Mouse (Mus musculus) macrophage (primary cell): ENCODE data around the gene Tmem208. TPM values are rescaled to one million over a fixed set of nuclear protein-coding genes. Genes with fewer than 3 reads are reported as not detected.

ENCODE experiments used
- H3K27ac ChIP-seq: fragments of 350-480 bp; formaldehyde crosslinking; 2 replicates; pipeline ENCODE4 v1.9.0; 2021
- H3K36me3 ChIP-seq: fragments of 350-480 bp; formaldehyde crosslinking; 2 replicates; pipeline ENCODE4 v1.9.0; 2021; ENCODE audit errors: inconsistent target
- H3K4me3 ChIP-seq: fragments of 350-480 bp; formaldehyde crosslinking; 2 replicates; pipeline ENCODE4 v1.9.0; 2021; ENCODE audit errors: inconsistent target
- H3K79me2 ChIP-seq: fragments of 350-480 bp; formaldehyde crosslinking; 2 replicates; pipeline ENCODE4 v1.9.0; 2021; ENCODE audit errors: inconsistent target
- WGBS: methylation state at CpG from one replicate; pipeline ENCODE4 v1.1.7; 2026; ENCODE audit warnings: inconsistent platforms; ENCODE audit not compliant: missing documents; 5-methylcytosine and 5-hydroxymethylcytosine counted together
- polyA plus RNA-seq: library from polyadenylated mRNA; stranded (reverse); fragments of 250-400 nt; gene quantifications from 3 replicates; pipeline ENCODE4 v1.2.4, GENCODE M21; 2018; ENCODE audit warnings: inconsistent platforms

Tmem208 gene
- polyA plus RNA-seq, 1 experiment from 2014 or later = 19.5 TPM

DNA sequence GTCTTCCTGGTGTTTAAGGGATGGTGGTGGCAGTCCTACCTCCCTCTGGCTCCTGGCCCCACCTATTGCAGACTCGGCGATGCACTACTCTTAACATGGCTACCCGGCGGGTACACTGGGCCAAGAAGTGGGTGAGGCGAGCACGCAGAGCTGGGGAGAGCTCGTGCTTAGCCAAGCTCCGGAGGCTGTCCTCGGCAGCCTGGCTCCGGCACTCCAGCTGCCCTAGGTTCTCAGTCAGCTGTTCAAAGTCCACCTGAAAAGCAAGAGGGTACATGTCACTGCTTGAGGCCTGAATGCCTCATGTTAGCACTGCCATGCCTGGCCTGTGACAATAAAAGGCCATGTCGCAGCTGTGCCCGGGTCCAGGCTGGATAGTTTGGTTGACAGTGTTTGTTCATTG is 4.2 kb downstream of the Tmem208 start:
- peaks cover 61% of the 10 kb centered on the region for H3K36me3 ChIP-seq
- no peak overlapping the region for H3K27ac ChIP-seq
- WGBS = 96% methylated on average over 12 of the region's 12 CpGs

GRCm38 (mm10) chr8:105331469-105331868 is 5.3 kb downstream of the Tmem208 start:
- peaks cover 24% of the 10 kb centered on the region for H3K79me2 ChIP-seq
- H3K27ac ChIP-seq = no peak overlapping the region
- 96% methylated on average over 20 of the region's 22 CpGs for WGBS
- H3K4me3 ChIP-seq = no peak overlapping the region
- H3K36me3 ChIP-seq = peaks cover 73% of the 10 kb centered on the region

More for the DNA sequence above, 4.2 kb downstream of the Tmem208 start:
- peaks cover 29% of the 10 kb centered on the region for H3K79me2 ChIP-seq
- H3K4me3 ChIP-seq = no peak overlapping the region

GRCm38 (mm10) chr8:105331931-105332330 is 5.8 kb downstream of the Tmem208 start:
- H3K27ac ChIP-seq = no peak overlapping the region
- no peak overlapping the region for H3K4me3 ChIP-seq
- H3K36me3 ChIP-seq = peaks cover 77% of the 10 kb centered on the region
- WGBS = 92% methylated on average over 9 of the region's 9 CpGs
- peaks cover 20% of the 10 kb centered on the region for H3K79me2 ChIP-seq

DNA sequence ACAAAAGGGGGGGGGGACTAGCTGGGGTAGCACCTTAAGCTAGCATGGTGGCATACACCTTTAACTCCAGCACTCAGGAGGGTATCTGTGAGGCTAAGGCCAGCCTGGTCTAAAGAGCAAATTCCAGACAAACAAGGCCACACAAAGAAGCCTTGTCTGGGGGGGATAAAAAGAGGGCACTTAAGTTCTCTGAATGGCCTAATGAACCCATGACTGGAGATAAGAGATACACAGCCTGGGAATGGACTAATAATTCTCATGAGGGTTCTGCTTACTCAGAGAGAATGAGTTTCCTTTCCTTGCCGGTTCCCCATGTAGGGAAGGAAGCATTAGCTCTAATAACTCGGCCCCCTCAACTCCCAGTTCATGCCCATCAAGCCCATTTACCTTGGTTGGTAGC is 6.4 kb downstream of the Tmem208 start:
- Histone ChIP-seq H3K27ac (no peak overlapping the region), H3K4me3 (no peak overlapping the region), H3K36me3 (peaks cover 83% of the 10 kb centered on the region), H3K79me2 (peaks cover 14% of the 10 kb centered on the region)
- WGBS = 89% methylated on average over 2 of the region's 2 CpGs

DNA sequence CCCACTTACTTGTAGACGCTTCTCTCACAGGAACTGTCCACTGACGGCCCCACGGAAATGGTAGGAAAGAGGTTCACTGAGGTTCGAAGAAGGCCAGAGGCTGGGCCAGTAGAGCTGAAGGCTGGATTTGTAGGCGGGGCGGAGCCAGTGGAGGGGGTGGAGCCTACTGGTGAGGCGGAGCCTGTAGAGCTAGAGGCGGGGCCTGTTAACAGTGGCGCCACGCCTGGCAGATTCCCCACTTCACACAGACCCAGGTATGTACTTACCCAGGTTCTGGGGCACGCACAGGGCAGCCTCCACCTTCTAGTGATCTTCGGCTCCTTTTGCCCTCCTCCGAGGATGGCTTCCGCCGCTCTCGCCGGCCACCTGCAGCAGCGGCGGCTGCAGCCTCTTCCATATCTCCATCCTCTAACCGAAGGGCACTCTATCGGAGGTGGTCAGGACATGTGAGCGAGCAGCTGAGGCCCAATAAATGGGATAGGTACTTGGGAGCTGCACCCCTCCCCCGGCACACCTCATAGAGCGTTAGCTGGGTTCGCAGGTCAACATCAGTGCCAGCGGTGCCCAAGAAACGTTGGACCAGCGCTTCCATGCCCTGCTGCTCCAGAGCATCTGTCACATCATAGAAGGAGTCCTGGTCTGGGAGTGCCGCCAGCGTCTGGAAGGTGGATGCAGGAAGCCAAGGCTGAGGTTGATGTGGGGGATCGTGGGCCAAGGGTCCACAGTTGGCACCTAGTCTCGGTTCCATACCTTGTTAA is 10.4 kb downstream of the Tmem208 start:
- 97% methylated on average over 32 of the region's 32 CpGs for WGBS
- Histone ChIP-seq H3K4me3 (no peak overlapping the region), H3K79me2 (peaks cover 15% of the 10 kb centered on the region; the same call in 1 of the 2 replicates), H3K27ac (no peak overlapping the region), H3K36me3 (peaks cover 55% of the 10 kb centered on the region)

DNA sequence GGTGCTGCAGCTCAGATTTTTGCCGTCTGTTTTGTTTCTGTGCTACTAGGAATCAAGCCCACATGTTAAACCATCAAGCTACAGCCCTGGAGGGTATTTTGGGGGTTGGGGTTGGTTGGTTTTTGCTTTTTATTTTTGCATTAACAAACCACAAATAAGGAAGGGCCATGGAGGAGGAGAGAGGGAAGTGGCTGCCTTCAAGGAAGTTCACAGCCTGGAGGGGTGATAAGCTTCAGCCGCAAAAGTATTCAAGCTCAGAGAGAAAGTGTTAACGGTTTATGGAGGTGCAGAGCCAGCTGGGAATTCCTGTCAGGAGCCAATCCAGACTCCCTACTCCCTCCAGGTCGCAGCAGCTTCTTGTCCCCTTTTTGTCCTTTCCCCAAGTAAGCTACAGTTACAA is 12.8 kb downstream of the Tmem208 start:
- Histone ChIP-seq H3K79me2 (peaks cover 39% of the 10 kb centered on the region), H3K27ac (peak overlapping the region; percentile 63), H3K4me3 (no peak overlapping the region), H3K36me3 (peaks cover 39% of the 10 kb centered on the region)
- WGBS = 3% methylated on average over 4 of the region's 4 CpGs

GRCm38 (mm10) chr8:105339886-105340635 is 13.9 kb downstream of the Tmem208 start:
- H3K4me3 ChIP-seq = no peak overlapping the region
- 47% methylated on average over 6 of the region's 6 CpGs for WGBS

GRCm38 (mm10) chr8:105341399-105341798 is 15.2 kb downstream of the Tmem208 start:
- Histone ChIP-seq H3K4me3 (no peak overlapping the region), H3K27ac (no peak overlapping the region), H3K79me2 (peaks cover 54% of the 10 kb centered on the region), H3K36me3 (peaks cover 14% of the 10 kb centered on the region)
- WGBS = 94% methylated on average over 8 of the region's 8 CpGs

More at GRCm38 (mm10) chr8:105339886-105340635, 13.9 kb downstream of the Tmem208 start:
- Histone ChIP-seq H3K36me3 (peaks cover 28% of the 10 kb centered on the region), H3K27ac (peak overlapping the region; percentile 63), H3K79me2 (peaks cover 49% of the 10 kb centered on the region)

DNA sequence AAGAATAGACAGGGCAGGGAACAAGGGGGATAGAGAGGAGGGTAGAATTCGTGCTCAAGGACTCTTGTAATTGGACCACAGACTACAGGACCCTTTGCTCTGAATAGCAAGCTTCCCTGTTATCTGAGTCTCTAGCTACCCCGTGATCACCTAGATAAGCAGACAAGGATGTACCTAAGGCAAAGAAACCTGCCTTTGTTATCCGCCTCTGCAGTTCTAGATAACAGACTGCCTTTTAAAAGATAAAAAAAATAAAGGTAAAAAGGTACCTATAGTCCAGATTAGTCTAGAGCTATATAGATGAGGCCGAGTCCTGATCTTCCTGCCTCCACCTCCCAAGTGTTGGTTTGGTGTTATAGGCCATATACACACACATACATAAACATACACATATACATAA is 16.6 kb downstream of the Tmem208 start:
- H3K36me3 ChIP-seq = peaks cover under 1% of the 10 kb centered on the region; the same call in 1 of the 2 replicates
- H3K4me3 ChIP-seq = no peak overlapping the region
- no peak overlapping the region for H3K27ac ChIP-seq
- H3K79me2 ChIP-seq = peaks cover 67% of the 10 kb centered on the region
- WGBS = 94% methylated on average over 4 of the region's 4 CpGs

DNA sequence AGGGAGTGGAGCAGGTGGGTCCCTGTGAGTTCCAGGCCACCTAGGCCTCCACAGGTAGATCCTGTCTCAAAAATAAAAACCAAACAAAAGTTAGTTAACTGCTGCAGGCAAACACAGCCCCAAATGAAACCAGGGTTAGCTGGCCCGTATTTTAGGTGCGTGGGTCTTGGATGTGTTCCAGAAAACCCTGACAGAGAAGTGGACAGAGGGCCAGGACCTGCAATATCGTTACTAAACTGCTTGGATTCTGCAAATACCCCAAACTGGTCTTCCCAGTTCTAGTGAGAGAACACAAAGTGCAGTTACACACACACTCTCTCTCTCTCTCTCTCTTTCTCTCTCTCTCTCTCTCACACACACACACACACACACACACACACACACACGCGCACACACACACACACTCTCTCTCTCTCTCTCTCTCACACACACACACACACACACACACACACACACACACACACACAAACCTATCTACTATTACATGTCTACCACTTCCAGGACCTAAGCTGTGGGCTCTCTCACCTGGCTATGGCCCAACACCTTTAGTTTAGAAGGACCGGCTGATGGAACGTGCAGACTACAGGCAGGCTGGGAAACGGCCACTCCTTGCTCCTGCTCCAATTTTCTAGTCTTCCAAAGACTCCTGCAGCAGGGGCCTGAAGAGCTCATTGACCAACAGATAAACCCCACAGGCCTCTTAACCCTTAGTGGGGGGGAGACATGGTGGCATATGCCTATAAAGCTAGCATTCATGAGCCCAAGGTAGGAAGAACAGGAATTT is 17.8 kb downstream of the Tmem208 start:
- H3K36me3 ChIP-seq = no peaks in the 10 kb centered on the region
- H3K27ac ChIP-seq = no peak overlapping the region
- no peak overlapping the region for H3K4me3 ChIP-seq
- peaks cover 62% of the 10 kb centered on the region for H3K79me2 ChIP-seq
- WGBS = 79% methylated on average over 6 of the region's 8 CpGs

GRCm38 (mm10) chr8:105345061-105345975 is 19.2 kb downstream of the Tmem208 start:
- H3K27ac ChIP-seq = peak overlapping the region; percentile 79
- peaks cover 62% of the 10 kb centered on the region for H3K79me2 ChIP-seq
- 16% methylated on average over 6 of the region's 7 CpGs for WGBS
- no peak overlapping the region for H3K4me3 ChIP-seq
- no peaks in the 10 kb centered on the region for H3K36me3 ChIP-seq

DNA sequence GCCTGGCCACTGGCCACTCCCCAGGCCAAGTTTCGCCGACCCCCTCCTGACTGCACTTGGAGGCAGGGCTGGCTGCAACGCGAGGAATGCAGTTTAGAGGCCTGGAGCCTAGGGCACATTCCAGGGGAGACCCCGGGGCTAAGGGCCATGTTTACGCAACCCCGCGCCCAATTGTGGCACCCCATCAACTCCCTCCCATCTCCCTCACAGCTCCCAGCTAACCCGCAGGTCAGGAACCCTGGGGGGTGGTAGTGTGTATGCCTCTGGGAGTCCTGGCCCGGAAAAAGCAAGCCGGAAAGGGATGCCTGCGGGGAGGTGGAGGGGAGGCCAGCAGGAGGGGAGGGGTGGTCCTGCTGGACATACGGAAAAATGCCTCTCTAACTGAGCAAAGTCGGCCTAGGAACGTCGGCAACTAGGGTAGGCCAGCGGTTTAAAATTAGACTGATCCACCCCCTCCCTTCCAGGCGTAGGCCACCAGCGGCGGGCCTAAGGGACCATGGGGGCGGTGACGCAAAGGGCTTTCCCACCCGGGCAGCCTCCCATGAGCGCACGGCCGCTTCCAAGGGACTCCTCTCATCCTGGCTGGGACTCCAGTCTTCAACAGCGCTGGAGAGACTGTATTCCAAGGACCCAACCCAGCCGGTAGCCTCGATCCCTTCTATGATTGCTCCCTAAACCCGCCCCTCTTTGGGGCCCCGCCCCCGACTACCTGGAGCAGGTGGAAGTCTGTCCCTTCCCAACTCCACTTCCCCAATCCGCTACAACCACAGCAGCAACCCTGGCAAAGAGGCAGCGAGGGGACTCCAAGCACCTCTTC is 20.7 kb downstream of the Tmem208 start:
- peaks cover 49% of the 10 kb centered on the region for H3K79me2 ChIP-seq
- peak overlapping the region; percentile 79 for H3K27ac ChIP-seq
- WGBS = 6% methylated on average over 34 of the region's 34 CpGs

More for the DNA sequence above, 20.7 kb downstream of the Tmem208 start:
- no peaks in the 10 kb centered on the region for H3K36me3 ChIP-seq
- peak overlapping the region; percentile 88 for H3K4me3 ChIP-seq
